Mouse (Mus musculus): ENCODE measurements around the gene Gm19668.
"Not testable (repeated sequence)": the region's sequence is repeated elsewhere in the genome, so short reads cannot be mapped to it uniquely, and the experiment has no call there.

The Gm19668 gene

GRCm38 (mm10) chr10:77769727-77770126, 29.2 kb downstream of the Gm19668 start:
- DNase-seq (ENCODE audit: low spot score): no peak

GRCm38 (mm10) chr10:77759582-77759981, 39.4 kb downstream of the Gm19668 start, which contains the start of gene Gm3233:
Gm3233 (minus strand) TSS chr10:77759682.
- not testable (repeated sequence) for DNase-seq (ENCODE audit: low spot score)

- no peak for DNase-seq (ENCODE audit: low spot score)
These were observed 45.5 kb downstream of the Gm19668 start for GRCm38 (mm10) chr10:77753448-77753847.

- DNase-seq (ENCODE audit: low spot score): not testable (repeated sequence)
These were observed 46.6 kb downstream of the Gm19668 start for GRCm38 (mm10) chr10:77752312-77752711.

- DNase-seq (ENCODE audit: low spot score): not testable (repeated sequence)
These were observed 47.7 kb downstream of the Gm19668 start, which contains the start of gene Gm9736 for GRCm38 (mm10) chr10:77751254-77751653. Gm9736 (minus strand) TSS chr10:77751354.

GRCm38 (mm10) chr10:77750686-77751085, 48.2 kb downstream of the Gm19668 start:
- DNase-seq (ENCODE audit: low spot score): not testable (repeated sequence)

Measured in urinary bladder, postnatal 25 days (tissue).